Mouse (Mus musculus): ENCODE measurements at regions not wholly inside any gene's neighbourhood (a gene's known extent, or its start where the extent isn't known, plus 50 kb on each side); places are given as distances from the start of the nearest gene placed in this dataset.

DNA sequence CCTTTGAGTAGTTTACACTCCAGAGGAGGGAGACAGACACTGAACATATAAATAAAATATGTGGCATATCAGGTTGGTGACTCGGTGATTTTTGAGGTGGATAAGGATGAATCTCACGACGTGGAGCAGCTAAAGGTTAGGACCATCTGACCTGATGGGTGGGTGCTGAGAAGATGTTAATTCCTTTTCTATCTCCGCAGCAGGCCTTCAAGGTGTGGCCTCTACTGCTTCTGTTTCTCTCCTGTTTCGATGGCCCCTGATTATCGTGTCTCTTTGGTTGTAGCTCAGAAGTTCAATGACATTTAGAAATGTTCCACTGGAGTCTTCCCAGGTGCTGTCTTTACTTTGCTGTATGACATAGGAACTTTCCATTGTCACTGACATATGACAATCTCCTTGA is 91.3 kb upstream of the Zeb2 start:
- H3K9ac ChIP-seq (ENCODE audit: insufficient read depth, low read depth, low read length, poor library complexity, severe bottlenecking), result no peak overlapping the region
- no peak for TF ChIP-seq MAFK (IDR thresholded peaks at IDR 0.05; ENCODE audit: insufficient read depth, low read depth, low read length)
- TF ChIP-seq HCFC1 (IDR thresholded peaks at IDR 0.05; ENCODE audit: borderline replicate concordance, insufficient read depth, low read length), result no peak
- TF ChIP-seq ZNF384 (IDR thresholded peaks at IDR 0.05; ENCODE audit: low read depth, low read length), result no peak
- no peak for TF ChIP-seq ZC3H11A (IDR thresholded peaks at IDR 0.05; ENCODE audit: borderline replicate concordance, low read depth, low read length)
- TF ChIP-seq CHD2 (IDR thresholded peaks at IDR 0.05; ENCODE audit: low read depth, low read length), result no peak
- in situ Hi-C loops (cut with MboI; ENCODE audit: low sequenced_read_pairs in 2 of 2, unreplicated experiment in 2 of 2), result no loop called here
- DNase-seq (ENCODE audit: low read depth, low spot score), result no peak
- H3K4me1 ChIP-seq (ENCODE audit: control insufficient read depth in 2 of 2, insufficient read depth in 2 of 2, low read length in 2 of 2, poor library complexity in 1 of 2), result peaks cover 0 to 2% of the 10 kb centered on the region in 2 experiments; a peak in 1 of 4 replicates
- no peaks in the 10 kb centered on the region for H3K36me3 ChIP-seq (ENCODE audit: control insufficient read depth, insufficient read depth, low read length, poor library complexity, severe bottlenecking)
- no peak overlapping the region for H3K27ac ChIP-seq (ENCODE audit: insufficient read depth, low read depth, low read length, poor library complexity, severe bottlenecking)
- H3K4me3 ChIP-seq (ENCODE audit: insufficient read depth in 1 of 2, low read depth in 1 of 2, low read length in 2 of 2, poor library complexity in 1 of 2, severe bottlenecking in 1 of 2), result no peak overlapping the region
- no peaks in the 10 kb centered on the region for H3K9me3 ChIP-seq (ENCODE audit: control insufficient read depth, insufficient read depth, low read depth, low read length)

DNA sequence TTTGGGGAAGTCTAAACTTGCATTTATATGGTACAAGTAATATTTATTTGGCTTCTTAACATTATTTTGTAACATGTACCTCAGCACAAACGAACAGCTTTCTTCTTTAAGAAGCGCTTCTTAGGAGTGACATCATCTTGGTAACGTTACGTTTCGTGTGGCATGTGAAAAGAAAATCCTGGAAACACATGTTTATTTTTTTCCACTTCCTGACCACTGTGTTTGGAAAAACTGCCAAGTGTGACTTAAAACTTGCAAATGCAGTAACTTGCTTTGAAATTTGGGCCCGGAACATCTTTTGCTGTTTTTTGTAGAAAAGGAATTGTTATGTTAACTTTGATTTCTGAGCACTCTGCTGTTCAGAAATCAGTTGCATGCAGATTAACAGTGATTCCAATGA is 88.6 kb upstream of the Zeb2 start:
- DNase-seq (ENCODE audit: low read depth, low spot score), result no peak
- H3K27ac ChIP-seq (ENCODE audit: insufficient read depth, low read depth, low read length, poor library complexity, severe bottlenecking), result no peak overlapping the region
- no peaks in the 10 kb centered on the region for H3K36me3 ChIP-seq (ENCODE audit: control insufficient read depth, insufficient read depth, low read length, poor library complexity, severe bottlenecking)
- no peaks in the 10 kb centered on the region for H3K9me3 ChIP-seq (ENCODE audit: control insufficient read depth, insufficient read depth, low read depth, low read length)
- H3K4me1 ChIP-seq (ENCODE audit: control insufficient read depth in 2 of 2, insufficient read depth in 2 of 2, low read length in 2 of 2, poor library complexity in 1 of 2), result peaks cover 0 to 2% of the 10 kb centered on the region in 2 experiments; a peak in 1 of 4 replicates
- TF ChIP-seq HCFC1 (IDR thresholded peaks at IDR 0.05; ENCODE audit: borderline replicate concordance, insufficient read depth, low read length), result no peak
- no peak for TF ChIP-seq MAFK (IDR thresholded peaks at IDR 0.05; ENCODE audit: insufficient read depth, low read depth, low read length)
- TF ChIP-seq ZNF384 (IDR thresholded peaks at IDR 0.05; ENCODE audit: low read depth, low read length), result no peak
- no peak for TF ChIP-seq ZC3H11A (IDR thresholded peaks at IDR 0.05; ENCODE audit: borderline replicate concordance, low read depth, low read length)
- no peak for TF ChIP-seq CHD2 (IDR thresholded peaks at IDR 0.05; ENCODE audit: low read depth, low read length)
- H3K9ac ChIP-seq (ENCODE audit: insufficient read depth, low read depth, low read length, poor library complexity, severe bottlenecking), result no peak overlapping the region
- H3K4me3 ChIP-seq (ENCODE audit: insufficient read depth in 1 of 2, low read depth in 1 of 2, low read length in 2 of 2, poor library complexity in 1 of 2, severe bottlenecking in 1 of 2), result no peak overlapping the region
- in situ Hi-C loops (cut with MboI; ENCODE audit: low sequenced_read_pairs in 2 of 2, unreplicated experiment in 2 of 2), result no loop called here

GRCm38 (mm10) chr2:45205211-45205610 is 88.0 kb upstream of the Zeb2 start:
- no peak for DNase-seq (ENCODE audit: low read depth, low spot score)

DNA sequence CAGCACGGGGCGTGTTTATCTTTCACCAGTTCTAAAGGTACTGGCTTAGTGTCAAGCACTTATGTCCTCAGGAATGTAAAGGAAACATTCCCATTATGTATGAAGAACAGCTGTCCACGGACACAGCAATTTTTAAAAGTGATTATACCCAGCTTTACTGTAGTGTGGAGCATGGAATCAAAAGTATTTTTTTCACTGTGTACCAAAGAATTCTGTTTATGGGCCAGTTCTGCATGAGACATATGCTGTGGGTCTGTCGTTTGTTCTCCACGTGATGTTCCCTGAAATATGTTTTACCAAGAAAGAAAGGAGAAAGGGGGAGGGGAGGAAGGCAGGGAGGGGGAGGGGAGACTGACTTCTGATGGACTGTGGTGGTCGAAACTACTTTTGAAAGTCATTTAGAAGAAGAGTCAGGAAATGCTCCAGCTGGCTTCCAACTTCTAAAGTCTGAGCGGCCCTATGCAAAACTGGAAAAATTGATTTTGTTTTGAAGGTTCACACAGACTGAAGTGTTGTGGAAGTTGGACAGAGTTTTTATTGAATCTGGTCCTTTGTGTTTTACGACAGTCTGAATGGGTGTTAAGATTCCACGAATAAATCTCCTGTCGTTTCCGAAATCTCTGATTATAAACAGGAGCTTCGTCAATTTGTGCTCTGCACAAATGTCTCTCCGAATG is 80.9 kb upstream of the Zeb2 start:
- Histone ChIP-seq H3K4me1 (ENCODE audit: control insufficient read depth in 2 of 2, insufficient read depth in 2 of 2, low read length in 2 of 2, poor library complexity in 1 of 2) (no peaks in the 10 kb centered on the region), H3K4me3 (ENCODE audit: insufficient read depth in 1 of 2, low read depth in 1 of 2, low read length in 2 of 2, poor library complexity in 1 of 2, severe bottlenecking in 1 of 2) (no peak overlapping the region), H3K9ac (ENCODE audit: insufficient read depth, low read depth, low read length, poor library complexity, severe bottlenecking) (no peak overlapping the region), H3K36me3 (ENCODE audit: control insufficient read depth, insufficient read depth, low read length, poor library complexity, severe bottlenecking) (no peaks in the 10 kb centered on the region), H3K9me3 (ENCODE audit: control insufficient read depth, insufficient read depth, low read depth, low read length) (no peaks in the 10 kb centered on the region), H3K27ac (ENCODE audit: insufficient read depth, low read depth, low read length, poor library complexity, severe bottlenecking) (no peak overlapping the region)
- DNase-seq (ENCODE audit: low read depth, low spot score), result no peak
- TF ChIP-seq MAFK (IDR thresholded peaks at IDR 0.05; ENCODE audit: insufficient read depth, low read depth, low read length), result no peak
- no peak for TF ChIP-seq CHD2 (IDR thresholded peaks at IDR 0.05; ENCODE audit: low read depth, low read length)
- TF ChIP-seq HCFC1 (IDR thresholded peaks at IDR 0.05; ENCODE audit: borderline replicate concordance, insufficient read depth, low read length), result no peak
- no peak for TF ChIP-seq ZC3H11A (IDR thresholded peaks at IDR 0.05; ENCODE audit: borderline replicate concordance, low read depth, low read length)
- no peak for TF ChIP-seq ZNF384 (IDR thresholded peaks at IDR 0.05; ENCODE audit: low read depth, low read length)
- in situ Hi-C loops (cut with MboI; ENCODE audit: low sequenced_read_pairs in 2 of 2, unreplicated experiment in 2 of 2), result no loop called here

More at GRCm38 (mm10) chr2:45205211-45205610, 88.0 kb upstream of the Zeb2 start:
- in situ Hi-C loops (cut with MboI; ENCODE audit: low sequenced_read_pairs in 2 of 2, unreplicated experiment in 2 of 2), result no loop called here
- Histone ChIP-seq H3K4me1 (ENCODE audit: control insufficient read depth in 2 of 2, insufficient read depth in 2 of 2, low read length in 2 of 2, poor library complexity in 1 of 2) (peaks cover 0 to 2% of the 10 kb centered on the region in 2 experiments; a peak in 1 of 4 replicates), H3K4me3 (ENCODE audit: insufficient read depth in 1 of 2, low read depth in 1 of 2, low read length in 2 of 2, poor library complexity in 1 of 2, severe bottlenecking in 1 of 2) (0 out of 4 replicates have a peak overlapping the region, but pooled peaks of 1 of the 2 experiments have one; percentile 28), H3K9ac (ENCODE audit: insufficient read depth, low read depth, low read length, poor library complexity, severe bottlenecking) (no peak overlapping the region), H3K9me3 (ENCODE audit: control insufficient read depth, insufficient read depth, low read depth, low read length) (no peaks in the 10 kb centered on the region), H3K36me3 (ENCODE audit: control insufficient read depth, insufficient read depth, low read length, poor library complexity, severe bottlenecking) (no peaks in the 10 kb centered on the region), H3K27ac (ENCODE audit: insufficient read depth, low read depth, low read length, poor library complexity, severe bottlenecking) (no peak overlapping the region)
- TF ChIP-seq ZC3H11A (IDR thresholded peaks at IDR 0.05; ENCODE audit: borderline replicate concordance, low read depth, low read length) (no peak), CHD2 (IDR thresholded peaks at IDR 0.05; ENCODE audit: low read depth, low read length) (no peak)

Data from ES-E14 (cell line).